Mouse (Mus musculus): ENCODE data around the gene Tnfsf15.

DNA sequence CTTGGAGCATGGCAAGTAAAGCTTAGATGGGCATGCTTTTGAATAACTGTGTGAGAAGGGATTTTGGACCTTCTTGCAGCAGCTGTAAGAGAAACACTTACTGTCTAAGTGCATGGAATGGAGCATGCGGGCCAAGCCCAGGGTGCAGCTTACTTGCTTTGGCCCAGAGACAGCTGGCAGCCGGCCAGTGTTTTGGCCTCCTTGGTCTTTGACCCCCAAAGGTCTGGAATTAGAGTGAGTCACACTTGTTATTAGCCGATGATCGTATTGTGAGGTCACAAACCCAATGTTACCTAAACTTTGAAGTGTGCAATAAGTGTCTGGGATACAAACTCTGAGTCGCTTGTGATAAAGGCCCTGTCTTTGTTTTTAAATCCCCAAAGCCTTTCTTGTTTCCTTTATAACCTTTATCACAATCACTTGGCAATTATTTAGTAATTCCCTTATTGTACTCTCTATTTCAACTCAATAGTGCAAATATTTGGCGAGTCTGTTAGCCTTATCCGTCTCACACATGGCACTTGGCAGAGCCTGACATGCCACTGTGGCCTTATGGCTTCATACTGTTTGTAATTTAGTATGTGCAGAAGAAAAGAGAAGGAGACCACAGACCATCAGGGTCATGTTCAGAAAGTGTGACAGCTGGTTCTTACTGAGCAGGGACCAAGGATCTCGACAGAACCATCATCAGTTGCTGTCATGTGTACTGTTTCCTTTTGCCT is 26.8 kb downstream of the Tnfsf15 start:
- TF ChIP-seq CTCF (IDR thresholded peaks at IDR 0.05; ENCODE audit: low read depth, low read length) (no peak), POLR2A (IDR thresholded peaks at IDR 0.05; ENCODE audit: extremely low read depth, insufficient read depth, low read length) (no peak)
